Mouse (Mus musculus) hindbrain, embryonic 13.5 days (tissue): Measurements from ENCODE around the gene Ptk7. TPM values are rescaled to one million over a fixed set of nuclear protein-coding genes. Genes with fewer than 3 reads are reported as not detected.

Experiments used
- ATAC-seq: fragments of 200-750 bp; cut with Nextera tagmentation; 2 replicates; pipeline ENCODE4 v1.8.0; 2017; ENCODE audit warnings: moderate TSS enrichment; ENCODE audit not compliant: low FRiP score
- H3K27ac ChIP-seq: fragments of 300-500 bp; sonication (generic); 2 replicates; pipeline ENCODE4 v1.5.1; 2015; ENCODE audit warnings: inconsistent platforms, mild to moderate bottlenecking, moderate library complexity
- H3K27me3 ChIP-seq: fragments of 300-500 bp; sonication (generic); 2 replicates; pipeline ENCODE4 v1.6.1; 2015; ENCODE audit warnings: mild to moderate bottlenecking, inconsistent platforms
- H3K36me3 ChIP-seq: fragments of 300-500 bp; sonication (generic); 2 replicates; pipeline ENCODE4 v1.6.1; 2015; ENCODE audit warnings: mild to moderate bottlenecking, inconsistent platforms
- H3K4me1 ChIP-seq: fragments of 300-500 bp; sonication (generic); replicated peaks from 2 replicates; pipeline ENCODE4 v1.6.1; 2015; ENCODE audit warnings: inconsistent platforms
- H3K4me2 ChIP-seq: fragments of 300-500 bp; sonication (generic); 2 replicates; pipeline ENCODE4 v1.6.1; 2015; ENCODE audit warnings: inconsistent platforms, mild to moderate bottlenecking, moderate library complexity
- H3K4me3 ChIP-seq: fragments of 300-500 bp; sonication (generic); 2 replicates; pipeline ENCODE4 v1.5.1; 2015; ENCODE audit warnings: mild to moderate bottlenecking, inconsistent platforms
- H3K9ac ChIP-seq: fragments of 300-500 bp; sonication (generic); 2 replicates; pipeline ENCODE4 v1.6.1; 2015; ENCODE audit warnings: mild to moderate bottlenecking, inconsistent platforms
- H3K9me3 ChIP-seq: fragments of 300-500 bp; sonication (generic); 2 replicates; pipeline ENCODE4 v1.6.1; 2016; ENCODE audit warnings: inconsistent platforms
- WGBS: fragments of 180-500 bp; shearing (Covaris S2); methylation state at CpG from one replicate; pipeline ENCODE4 v1.1.7; 2015; 5-methylcytosine and 5-hydroxymethylcytosine counted together
- polyA plus RNA-seq: library from polyadenylated mRNA; unstranded; fragments of >200 nt; fragmentation: Nextera tagmentation; extraction: Ambion mirVana; gene quantifications from 2 replicates; pipeline ENCODE4 v1.2.1, GENCODE M21; 2015

Ptk7 gene
- polyA plus RNA-seq, 1 experiment from 2014 or later: 40.7 TPM

GRCm38 (mm10) chr17:46597956-46598355 lies 31.3 kb downstream of the Ptk7 start:
- no peaks in the 10 kb centered on the region for H3K9me3 ChIP-seq
- H3K36me3 ChIP-seq: no peaks in the 10 kb centered on the region
- no peak overlapping the region for H3K4me2 ChIP-seq
- no peaks in the 10 kb centered on the region for H3K27me3 ChIP-seq
- no peak overlapping the region for H3K27ac ChIP-seq
- no peak overlapping the region for H3K9ac ChIP-seq
- H3K4me1 ChIP-seq: peaks cover 14% of the 10 kb centered on the region
- WGBS: 97% methylated on average over 11 of the region's 11 CpGs
- no peak for ATAC-seq
- no peak overlapping the region for H3K4me3 ChIP-seq

- H3K9ac ChIP-seq: no peak overlapping the region
- no peak for ATAC-seq
Observed at GRCm38 (mm10) chr17:46595336-46595735, 34.0 kb downstream of the Ptk7 start.

GRCm38 (mm10) chr17:46594606-46595005 lies 34.7 kb downstream of the Ptk7 start:
- H3K9me3 ChIP-seq: no peaks in the 10 kb centered on the region
- peaks cover 17% of the 10 kb centered on the region for H3K4me1 ChIP-seq
- WGBS: 47% methylated on average over 9 of the region's 9 CpGs
- H3K27me3 ChIP-seq: no peaks in the 10 kb centered on the region
- H3K4me2 ChIP-seq: no peak overlapping the region
- ATAC-seq: no peak
- 0 out of 2 replicates have a peak overlapping the region, but pooled peaks have one; percentile 58 for H3K27ac ChIP-seq
- no peak overlapping the region for H3K4me3 ChIP-seq
- H3K36me3 ChIP-seq: peaks cover 14% of the 10 kb centered on the region
- H3K9ac ChIP-seq: no peak overlapping the region

More at GRCm38 (mm10) chr17:46595336-46595735, 34.0 kb downstream of the Ptk7 start:
- 79% methylated on average over 6 of the region's 6 CpGs for WGBS
- Histone ChIP-seq H3K27me3 (no peaks in the 10 kb centered on the region), H3K36me3 (peaks cover 6% of the 10 kb centered on the region), H3K9me3 (no peaks in the 10 kb centered on the region), H3K27ac (peak overlapping the region; percentile 58; the same call in 1 of the 2 replicates), H3K4me1 (peaks cover 17% of the 10 kb centered on the region), H3K4me3 (no peak overlapping the region), H3K4me2 (no peak overlapping the region)

- no peak for ATAC-seq
- whole genome bisulfite sequencing: 91% methylated on average over 4 of the region's 4 CpGs
- Histone ChIP-seq H3K27ac (no peak overlapping the region), H3K9me3 (no peaks in the 10 kb centered on the region), H3K4me1 (peaks cover 17% of the 10 kb centered on the region), H3K4me3 (no peak overlapping the region), H3K9ac (no peak overlapping the region), H3K36me3 (peaks cover 28% of the 10 kb centered on the region), H3K4me2 (no peak overlapping the region), H3K27me3 (no peaks in the 10 kb centered on the region)
Observed at GRCm38 (mm10) chr17:46593124-46593523, 36.2 kb downstream of the Ptk7 start.

DNA sequence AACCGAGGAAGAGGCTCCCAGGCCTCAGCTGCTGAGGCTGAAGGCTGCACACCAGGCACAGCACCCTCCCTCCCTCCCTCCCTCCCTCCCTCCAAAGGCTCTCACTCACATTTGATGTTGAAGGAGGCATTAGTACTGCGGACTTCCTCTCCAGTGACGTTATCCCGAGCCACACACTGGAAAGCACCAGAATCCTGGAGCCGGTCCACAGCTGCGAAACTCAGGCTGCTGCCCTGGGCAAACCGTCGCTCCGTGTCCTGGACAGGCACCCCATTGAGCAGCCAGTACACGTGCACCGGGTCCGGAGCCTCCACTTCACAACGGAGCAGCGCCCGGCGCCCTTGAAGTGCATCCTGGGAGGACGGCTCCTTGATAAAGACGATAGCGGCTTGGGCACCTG lies 37.9 kb downstream of the Ptk7 start:
- Histone ChIP-seq H3K9me3 (no peaks in the 10 kb centered on the region), H3K4me3 (no peak overlapping the region), H3K4me2 (no peak overlapping the region), H3K27ac (no peak overlapping the region), H3K27me3 (no peaks in the 10 kb centered on the region), H3K36me3 (peaks cover 44% of the 10 kb centered on the region), H3K4me1 (peaks cover 17% of the 10 kb centered on the region), H3K9ac (no peak overlapping the region)
- 87% methylated on average over 19 of the region's 19 CpGs for WGBS
- no peak for ATAC-seq

GRCm38 (mm10) chr17:46590439-46590838 lies 38.9 kb downstream of the Ptk7 start:
- Histone ChIP-seq H3K27me3 (no peaks in the 10 kb centered on the region), H3K4me2 (no peak overlapping the region), H3K9ac (no peak overlapping the region), H3K4me1 (peaks cover 17% of the 10 kb centered on the region), H3K27ac (no peak overlapping the region), H3K36me3 (peaks cover 53% of the 10 kb centered on the region), H3K9me3 (no peaks in the 10 kb centered on the region), H3K4me3 (no peak overlapping the region)
- ATAC-seq: no peak
- 84% methylated on average over 7 of the region's 7 CpGs for WGBS

DNA sequence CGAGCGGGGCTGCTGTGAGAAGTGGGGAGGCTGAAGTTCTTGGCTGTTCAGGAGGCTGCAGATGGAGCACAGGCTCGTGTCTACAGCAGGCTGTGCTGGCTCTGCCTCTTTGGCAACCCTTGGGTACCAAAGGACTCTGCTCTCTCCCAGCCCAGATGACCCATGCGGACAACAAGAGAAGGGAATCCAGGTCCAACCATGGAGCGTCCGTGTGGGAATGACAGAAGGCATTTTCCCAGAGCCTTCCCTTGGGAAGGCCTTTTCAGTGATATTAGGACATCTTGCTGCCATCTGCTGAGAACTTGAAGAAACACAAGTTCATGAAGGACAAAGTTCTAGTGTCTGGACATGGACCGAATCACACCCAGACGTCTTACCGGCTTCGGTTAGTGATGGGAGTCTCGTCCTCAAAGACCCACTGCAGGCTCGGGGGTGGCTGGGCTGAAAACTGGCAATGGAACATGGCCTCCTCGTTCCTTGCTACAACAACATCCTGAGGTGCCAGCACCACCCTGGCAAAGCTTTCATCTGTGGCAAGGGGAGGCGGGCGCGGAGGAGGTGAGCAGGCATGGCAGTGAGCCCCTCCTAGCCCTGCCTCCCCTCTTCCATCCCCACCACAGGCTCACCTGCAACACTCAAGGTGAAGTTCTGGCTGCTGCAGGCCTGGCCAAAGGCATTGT lies 39.5 kb downstream of the Ptk7 start:
- 92% methylated on average over 16 of the region's 16 CpGs for WGBS
- Histone ChIP-seq H3K27me3 (no peaks in the 10 kb centered on the region), H3K4me1 (peaks cover 12% of the 10 kb centered on the region), H3K4me2 (no peak overlapping the region), H3K9ac (no peak overlapping the region), H3K9me3 (no peaks in the 10 kb centered on the region), H3K27ac (no peak overlapping the region), H3K4me3 (no peak overlapping the region), H3K36me3 (peaks cover 58% of the 10 kb centered on the region)
- ATAC-seq: no peak

GRCm38 (mm10) chr17:46588913-46589312 lies 40.4 kb downstream of the Ptk7 start:
- no peak overlapping the region for H3K9ac ChIP-seq
- ATAC-seq: no peak
- H3K27me3 ChIP-seq: no peaks in the 10 kb centered on the region
- peaks cover 61% of the 10 kb centered on the region for H3K36me3 ChIP-seq
- WGBS: 94% methylated on average over 6 of the region's 6 CpGs
- no peaks in the 10 kb centered on the region for H3K9me3 ChIP-seq
- no peak overlapping the region for H3K27ac ChIP-seq
- no peak overlapping the region for H3K4me3 ChIP-seq
- peaks cover 8% of the 10 kb centered on the region for H3K4me1 ChIP-seq
- H3K4me2 ChIP-seq: no peak overlapping the region

DNA sequence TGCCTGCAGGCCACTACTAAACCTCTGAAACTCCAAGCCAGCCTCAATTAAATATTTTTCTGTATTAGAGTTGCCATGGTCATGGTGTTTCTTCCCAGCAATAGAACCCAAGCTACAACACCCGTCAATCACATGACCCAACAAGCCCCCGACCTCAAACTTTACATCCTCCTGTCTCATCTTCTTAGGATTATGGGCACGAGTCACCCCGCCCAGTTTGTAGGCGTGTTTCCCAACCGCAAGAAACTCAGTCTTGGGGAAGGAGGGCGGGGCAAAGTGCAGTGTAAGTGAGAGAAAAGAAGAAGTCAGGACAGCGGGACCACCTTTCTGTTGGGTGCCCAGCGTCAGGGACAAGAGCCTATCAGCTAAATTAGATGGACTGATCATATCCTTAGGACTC lies 41.1 kb downstream of the Ptk7 start:
- no peak for ATAC-seq
- H3K27me3 ChIP-seq: no peaks in the 10 kb centered on the region
- no peak overlapping the region for H3K4me3 ChIP-seq
- no peaks in the 10 kb centered on the region for H3K9me3 ChIP-seq
- no peak overlapping the region for H3K27ac ChIP-seq
- WGBS: 83% methylated on average over 9 of the region's 9 CpGs
- peaks cover 5% of the 10 kb centered on the region for H3K4me1 ChIP-seq
- no peak overlapping the region for H3K9ac ChIP-seq
- peaks cover 61% of the 10 kb centered on the region for H3K36me3 ChIP-seq
- no peak overlapping the region for H3K4me2 ChIP-seq

DNA sequence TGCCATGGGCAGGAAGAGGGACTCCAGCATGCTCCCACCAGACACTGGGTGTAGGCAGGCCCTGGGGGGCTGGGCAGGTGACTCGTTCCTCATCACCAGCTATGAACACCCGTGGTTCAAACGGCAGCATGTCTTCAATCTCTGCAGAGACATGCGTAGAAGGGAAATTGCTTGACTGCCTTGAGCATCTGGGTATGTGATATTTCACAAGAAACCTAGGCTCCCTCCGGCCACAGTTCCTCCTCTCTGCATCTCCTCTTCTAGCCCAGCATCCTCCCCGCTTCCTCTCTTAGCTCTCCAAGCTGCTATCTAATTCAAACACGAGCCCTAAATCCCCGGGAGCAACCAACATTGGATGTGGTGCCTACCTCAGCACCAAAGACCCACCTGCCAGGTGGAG lies 43.0 kb downstream of the Ptk7 start:
- Histone ChIP-seq H3K27me3 (no peaks in the 10 kb centered on the region), H3K9ac (no peak overlapping the region), H3K9me3 (no peaks in the 10 kb centered on the region), H3K4me1 (no peaks in the 10 kb centered on the region), H3K4me2 (no peak overlapping the region), H3K36me3 (peaks cover 76% of the 10 kb centered on the region), H3K27ac (no peak overlapping the region), H3K4me3 (no peak overlapping the region)
- WGBS: 95% methylated on average over 8 of the region's 8 CpGs
- ATAC-seq: no peak

GRCm38 (mm10) chr17:46578650-46579049 lies 50.7 kb downstream of the Ptk7 start:
- no peak overlapping the region for H3K4me3 ChIP-seq
- H3K9ac ChIP-seq: no peak overlapping the region
- WGBS: 77% methylated on average over 5 of the region's 5 CpGs
- H3K27ac ChIP-seq: no peak overlapping the region
- no peaks in the 10 kb centered on the region for H3K27me3 ChIP-seq
- peaks cover 6% of the 10 kb centered on the region; the same call in 1 of the 2 replicates for H3K9me3 ChIP-seq
- ATAC-seq: no peak
- peaks cover 82% of the 10 kb centered on the region for H3K36me3 ChIP-seq
- H3K4me1 ChIP-seq: no peaks in the 10 kb centered on the region
- H3K4me2 ChIP-seq: no peak overlapping the region

DNA sequence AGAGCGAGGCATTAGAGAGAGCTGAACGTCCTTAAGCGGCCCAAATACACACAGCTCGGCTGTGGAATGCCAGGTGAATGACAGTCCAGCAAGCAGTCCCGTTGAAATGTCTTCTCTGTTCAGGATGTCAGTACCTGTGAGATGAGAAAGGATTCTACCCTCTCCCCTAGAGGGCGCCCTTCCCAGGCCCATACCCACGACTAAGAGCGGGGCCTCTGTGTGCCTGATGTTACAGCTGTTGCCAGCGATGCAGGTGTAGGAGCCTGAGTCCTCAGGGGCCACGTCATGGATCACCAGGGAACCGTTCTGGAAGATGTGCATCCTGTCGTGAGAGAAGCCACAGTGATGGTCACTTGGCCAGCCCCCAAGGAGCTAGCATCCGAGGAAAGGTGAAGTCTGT lies 53.2 kb downstream of the Ptk7 start:
- WGBS: 91% methylated on average over 13 of the region's 13 CpGs
- no peak overlapping the region for H3K9ac ChIP-seq
- no peaks in the 10 kb centered on the region for H3K27me3 ChIP-seq
- H3K9me3 ChIP-seq: peaks cover 6% of the 10 kb centered on the region; the same call in 1 of the 2 replicates
- no peaks in the 10 kb centered on the region for H3K4me1 ChIP-seq
- ATAC-seq: no peak
- H3K4me3 ChIP-seq: no peak overlapping the region
- H3K36me3 ChIP-seq: peaks cover 87% of the 10 kb centered on the region
- no peak overlapping the region for H3K4me2 ChIP-seq
- no peak overlapping the region for H3K27ac ChIP-seq

DNA sequence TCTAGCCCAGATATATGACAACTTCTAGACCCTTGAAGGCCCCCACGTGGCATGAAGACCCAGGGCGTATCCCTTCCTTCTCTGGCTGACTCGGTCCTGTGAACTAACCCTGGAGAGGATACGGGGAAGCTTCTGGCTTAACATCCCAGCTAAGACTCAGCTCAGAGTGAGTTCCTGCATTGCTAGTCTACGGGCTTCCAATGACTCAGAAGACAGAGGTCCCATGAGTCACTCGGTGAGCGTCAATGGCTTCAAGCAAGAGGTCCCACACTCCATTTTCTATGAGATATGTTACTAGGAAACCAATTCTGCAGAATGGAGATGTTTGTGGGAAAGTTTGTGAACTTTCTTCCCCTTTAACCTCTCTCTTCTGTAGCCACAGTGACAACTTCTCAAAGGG lies 54.8 kb downstream of the Ptk7 start:
- H3K27ac ChIP-seq: no peak overlapping the region
- no peak overlapping the region for H3K4me3 ChIP-seq
- H3K27me3 ChIP-seq: no peaks in the 10 kb centered on the region
- H3K4me1 ChIP-seq: no peaks in the 10 kb centered on the region
- WGBS: 90% methylated on average over 7 of the region's 7 CpGs
- H3K9me3 ChIP-seq: no peaks in the 10 kb centered on the region
- H3K36me3 ChIP-seq: peaks cover 87% of the 10 kb centered on the region
- no peak overlapping the region for H3K9ac ChIP-seq
- no peak overlapping the region for H3K4me2 ChIP-seq
- no peak for ATAC-seq
